Mouse (Mus musculus): Measurements from ENCODE around the gene Mybl2.

- TF ChIP-seq POLR2A (IDR thresholded peaks at IDR 0.05; ENCODE audit: insufficient read length, low read depth) = no peak
- no peak for TF ChIP-seq CEBPB (IDR thresholded peaks at IDR 0.05; ENCODE audit: insufficient read depth, poor library complexity, severe bottlenecking)
- TF ChIP-seq MAX (IDR thresholded peaks at IDR 0.05; ENCODE audit: low read depth) = no peak
- TF ChIP-seq TCF3 (IDR thresholded peaks at IDR 0.05; ENCODE audit: insufficient read length, low read depth) = no peak
- no peak for TF ChIP-seq TCF12 (IDR thresholded peaks at IDR 0.05; ENCODE audit: insufficient read depth, poor library complexity, severe bottlenecking)
- no peak for TF ChIP-seq POLR2AphosphoS2 (IDR thresholded peaks at IDR 0.05; ENCODE audit: insufficient read length, low read depth)
- no peak for TF ChIP-seq USF1 (IDR thresholded peaks at IDR 0.05; ENCODE audit: low read depth)
- no peak for TF ChIP-seq SRF (IDR thresholded peaks at IDR 0.05; ENCODE audit: control insufficient read depth, insufficient read length, low read depth)
- TF ChIP-seq MYOD1 (IDR thresholded peaks at IDR 0.05; ENCODE audit: control insufficient read depth in 1 of 3, insufficient read length in 2 of 3, low read depth in 2 of 3) = no peak
Measured at GRCm38 (mm10) chr2:163031757-163032156, 22.7 kb upstream of the Mybl2 start.

All from myocyte (in vitro differentiated cells).